Comparison of ENCODE assay signal across 8 mouse cellular contexts in genomic region chr9:72530824-72531223, GRCm38 (mm10). TPM values are rescaled to one million over a fixed set of nuclear protein-coding genes. Genes with fewer than 3 reads are reported as not detected.
A peak's percentile ranks its signal among the peaks of the same experiment; 100 is the strongest.
DNase-seq lines count a peak whose midpoint lies in the region; ATAC-seq and TF ChIP-seq lines count a peak whose summit lies in the region.

No protein-coding gene starts in this region.

- peaks cover 11% of the 10 kb centered on the region for H3K4me1 ChIP-seq in lung, embryonic 16.5 days (replicated peaks; ENCODE audit: control insufficient read depth, insufficient read depth, low read length)
- peaks cover 1% of the 10 kb centered on the region; the same call in 1 of the 2 replicates for H3K4me1 ChIP-seq in bone marrow, adult 2 months (ENCODE audit: control insufficient read depth, insufficient read depth, low read length)
- peaks cover 7% of the 10 kb centered on the region; the same call in 1 of the 2 replicates for H3K4me1 ChIP-seq in kidney, adult 2 months (ENCODE audit: control insufficient read depth, insufficient read depth, low read length)
- H3K4me1 ChIP-seq in thymus, adult 2 months (replicated peaks; ENCODE audit: control insufficient read depth, insufficient read depth, low read length): peaks cover 10% of the 10 kb centered on the region

- peak overlapping the region; percentile 99 for H3K27ac ChIP-seq in lung, embryonic 16.5 days (ENCODE audit: low read length)
- H3K27ac ChIP-seq in bone marrow, adult 2 months (ENCODE audit: control insufficient read depth, insufficient read depth, low read depth, low read length, poor library complexity): peak overlapping the region; percentile 94
- peak overlapping the region; percentile 75 for H3K27ac ChIP-seq in kidney, adult 2 months (ENCODE audit: insufficient read depth, low read depth, low read length)
- H3K27ac ChIP-seq in thymus, adult 2 months (ENCODE audit: control insufficient read depth, insufficient read depth, low read length): peak overlapping the region; percentile 88

- no peaks in the 10 kb centered on the region for H3K27me3 ChIP-seq in lung, embryonic 16.5 days (ENCODE audit: control insufficient read depth, insufficient read depth, low read depth, low read length)
- H3K27me3 ChIP-seq in kidney, adult 2 months (replicated peaks; ENCODE audit: control insufficient read depth, insufficient read depth, low read length): no peaks in the 10 kb centered on the region
- no peaks in the 10 kb centered on the region for H3K27me3 ChIP-seq in thymus, adult 2 months (ENCODE audit: control insufficient read depth, insufficient read depth, low read length)

- H3K9ac ChIP-seq in lung, embryonic 16.5 days (ENCODE audit: low read length): peak overlapping the region; percentile 97

- peak overlapping the region; percentile 93 for H3K4me3 ChIP-seq in lung, embryonic 16.5 days (ENCODE audit: low read length)
- no peak overlapping the region for H3K4me3 ChIP-seq in bone marrow, adult 2 months (replicated peaks; ENCODE audit: control insufficient read depth, low read depth, low read length)
- H3K4me3 ChIP-seq in kidney, adult 2 months (ENCODE audit: insufficient read depth, low read depth, low read length): peak overlapping the region; percentile 75
- 0 out of 2 replicates have a peak overlapping the region, but pooled peaks have one; percentile 48 for H3K4me3 ChIP-seq in thymus, adult 2 months (ENCODE audit: control insufficient read depth, insufficient read depth, low read length)

- H3K4me2 ChIP-seq in lung, embryonic 16.5 days (ENCODE audit: low read depth, low read length): peak overlapping the region; percentile 83

- no peaks in the 10 kb centered on the region for H3K9me3 ChIP-seq in lung, embryonic 16.5 days (ENCODE audit: control insufficient read depth, low read length)

- H3K36me3 ChIP-seq in lung, embryonic 16.5 days (ENCODE audit: control insufficient read depth, insufficient read depth, low read length): no peaks in the 10 kb centered on the region
- no peaks in the 10 kb centered on the region for H3K36me3 ChIP-seq in kidney, adult 2 months (ENCODE audit: control insufficient read depth, insufficient read depth, low read length)
- no peaks in the 10 kb centered on the region for H3K36me3 ChIP-seq in thymus, adult 2 months (ENCODE audit: control insufficient read depth, insufficient read depth, low read length)

- TF ChIP-seq POLR2A in bone marrow, adult 2 months (IDR thresholded peaks at IDR 0.05; ENCODE audit: borderline replicate concordance, control insufficient read depth, low read depth, low read length): no peak
- no peak for TF ChIP-seq POLR2A in kidney, adult 2 months (IDR thresholded peaks at IDR 0.05; ENCODE audit: low read depth, low read length)
- TF ChIP-seq POLR2A in thymus, adult 2 months (IDR thresholded peaks at IDR 0.05; ENCODE audit: control insufficient read depth, extremely low read depth, insufficient read depth, low read length, poor library complexity): no peak

- no peak for ATAC-seq in lung, embryonic 16.5 days (ENCODE audit: low read depth)

- DNase-seq in lung, postnatal 25 days (ENCODE audit: low spot score): no peak
- peak; percentile 31 to 53 for DNase-seq in heart, adult 18-20 months
- DNase-seq in kidney, adult 2 months: peak; percentile 92
- DNase-seq in lung, postnatal 14 days: peak; percentile 12
- DNase-seq in thymus, adult 2 months: peak; percentile 9
- DNase-seq in right cerebral cortex, postnatal 14 days: no peak

- TF ChIP-seq CTCF in bone marrow, adult 2 months (IDR thresholded peaks at IDR 0.05; ENCODE audit: control insufficient read depth, insufficient read depth, low read length): no peak
- no peak for TF ChIP-seq CTCF in kidney, adult 2 months (conservative IDR thresholded peaks at IDR 0.05; ENCODE audit: insufficient read depth, insufficient read length, low read depth, low read length)
- TF ChIP-seq CTCF in thymus, adult 2 months (IDR thresholded peaks at IDR 0.05; ENCODE audit: borderline replicate concordance, control insufficient read depth, extremely low read depth, insufficient read depth, low read length, poor library complexity): no peak

- WGBS in lung, embryonic 16.5 days: 30% methylated on average over 4 of the region's 4 CpGs
- WGBS in bone marrow, adult 2 months: 71% methylated on average over 4 of the region's 4 CpGs
- WGBS in kidney, adult 2 months: 22% methylated on average over 4 of the region's 4 CpGs
- 77% methylated on average over 4 of the region's 4 CpGs for WGBS in thymus, adult 2 months

RNA-seq across cellular contexts. Expression of gene Rfx7, which starts 1.2 kb away (rescaled TPM):
- 8.1 and 8.7 TPM in 2 replicates for polyA plus RNA-seq in lung, embryonic 16.5 days (2015; fragmentation: Nextera tagmentation; extraction: Ambion mirVana)
- 8.4 and 15.0 TPM in 2 replicates for polyA plus RNA-seq in bone marrow, adult 2 months (2011; ENCODE audit: insufficient read depth, insufficient read length, low replicate concordance, missing spikeins)
- 1 to 10 TPM; 6.3 to 7.6 TPM for total RNA-seq in heart, adult 18-20 months (2021)
- 5.9 and 6.4 TPM in 2 replicates for polyA plus RNA-seq in kidney, adult 2 months (2012; rRNA removed)
- polyA plus RNA-seq in thymus, adult 2 months (2012; rRNA removed): 21.2 and 22.3 TPM in 2 replicates

RNA-seq across cellular contexts. Expression of gene Tex9, which starts 38.8 kb away (rescaled TPM):
- polyA plus RNA-seq in lung, embryonic 16.5 days (2015; fragmentation: Nextera tagmentation; extraction: Ambion mirVana): 23.5 and 26.5 TPM in 2 replicates
- 9.6 and 20.6 TPM in 2 replicates for polyA plus RNA-seq in bone marrow, adult 2 months (2011; ENCODE audit: insufficient read depth, insufficient read length, low replicate concordance, missing spikeins)
- 1 to 10 TPM in 1 of 2 experiments, under 1 TPM in 1; 0.50 to 1.0 TPM for total RNA-seq in heart, adult 18-20 months (2021)
- 3.0 and 3.4 TPM in 2 replicates for polyA plus RNA-seq in kidney, adult 2 months (2012; rRNA removed)
- polyA plus RNA-seq in thymus, adult 2 months (2012; rRNA removed): 5.1 and 6.0 TPM in 2 replicates

Comparison
In these comparisons a context has a peak if more than half of its experiments do, and no peak if none do; other contexts are left out.
1. DNase-seq: peak in heart, adult 18-20 months (2 of 2), kidney, adult 2 months (single experiment), lung, postnatal 14 days (single experiment) and thymus, adult 2 months (single experiment); none in lung, postnatal 25 days (single experiment) and right cerebral cortex, postnatal 14 days (single experiment).
2. Peak in every context shown above with its lines, with median percentiles within 50 percentile points of each other: H3K27ac ChIP-seq.